Mouse (Mus musculus): ENCODE measurements around the gene Baiap2l2. TPM values are rescaled to one million over a fixed set of nuclear protein-coding genes. Genes with fewer than 3 reads are reported as not detected.

Baiap2l2 gene
- polyA plus RNA-seq, 1 experiment from 2014 or later, result 4.2 TPM

DNA sequence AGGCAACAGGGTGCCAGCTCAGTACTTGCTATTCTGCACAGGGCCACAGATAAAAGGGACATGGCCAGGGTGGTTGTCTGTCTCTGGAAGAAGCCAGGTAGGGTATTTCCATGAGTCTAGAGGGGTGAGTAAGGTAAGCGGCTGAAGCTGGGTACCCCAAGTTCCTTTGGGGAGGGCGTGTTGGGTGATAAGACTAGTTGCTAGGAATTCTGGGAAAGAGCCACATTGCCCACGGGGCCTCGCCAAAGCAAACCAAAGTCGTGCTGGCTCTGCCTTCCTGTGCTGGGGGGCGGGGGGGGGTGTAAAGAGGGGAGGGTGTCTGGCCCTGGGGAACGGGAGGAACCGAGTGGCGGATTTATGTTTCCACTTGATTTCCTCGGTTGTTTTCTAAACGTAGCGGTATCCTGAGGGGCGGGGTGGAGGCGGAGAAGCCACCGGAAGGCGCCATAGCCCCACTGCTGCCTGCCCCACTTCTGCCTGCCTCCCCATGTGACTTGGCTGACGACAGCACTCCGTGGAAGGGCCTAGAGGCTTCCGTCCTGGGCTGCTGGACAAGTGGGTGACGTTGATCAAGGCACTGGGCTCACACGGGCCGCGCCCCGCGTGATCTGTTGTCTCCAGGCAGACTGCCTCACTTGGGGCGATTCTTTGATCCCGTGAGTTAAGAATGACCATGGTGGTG, 76.4 kb downstream of the Baiap2l2 start:
- no peak overlapping the region for H3K4me3 ChIP-seq (ENCODE audit: low read depth, low read length)
- 79% methylated on average over 27 of the region's 27 CpGs for WGBS
- ATAC-seq (replicated peaks; ENCODE audit: low FRiP score), result no peak

DNA sequence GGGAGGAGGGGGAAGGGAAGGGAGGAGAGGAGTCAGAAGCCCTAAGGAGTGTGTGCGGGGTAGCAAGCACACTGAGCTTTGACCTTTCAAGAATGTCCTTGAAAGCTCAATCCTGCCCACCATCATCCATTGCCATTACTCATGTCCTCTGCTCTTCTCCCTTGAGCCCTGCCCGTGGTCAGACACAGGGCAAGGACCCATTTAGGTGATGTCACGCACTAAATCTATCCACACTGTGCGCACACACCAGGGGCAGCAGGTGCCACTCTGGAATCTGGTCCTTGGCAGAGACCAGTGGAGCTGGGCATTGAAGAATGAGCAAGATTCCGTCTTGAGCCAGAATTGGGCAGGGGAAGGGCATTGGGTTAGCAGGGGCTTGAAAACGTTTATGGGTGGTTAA, 77.1 kb downstream of the Baiap2l2 start:
- H3K9ac ChIP-seq (ENCODE audit: low read length), result no peak overlapping the region
- no peak for ATAC-seq (replicated peaks; ENCODE audit: low FRiP score)
- H3K4me3 ChIP-seq (ENCODE audit: low read depth, low read length), result no peak overlapping the region
- H3K36me3 ChIP-seq (ENCODE audit: control insufficient read depth, insufficient read depth, low read length), result no peaks in the 10 kb centered on the region
- DNase-seq (ENCODE audit: low spot score), result no peak
- H3K4me1 ChIP-seq (replicated peaks; ENCODE audit: control insufficient read depth, insufficient read depth, low read length), result no peaks in the 10 kb centered on the region
- no peak overlapping the region for H3K27ac ChIP-seq (ENCODE audit: low read depth, low read length)
- no peak overlapping the region for H3K4me2 ChIP-seq (ENCODE audit: low read depth, low read length, severe bottlenecking)
- WGBS, result 83% methylated on average over 6 of the region's 6 CpGs
- H3K27me3 ChIP-seq (ENCODE audit: control insufficient read depth, insufficient read depth, low read length), result no peaks in the 10 kb centered on the region
- H3K9me3 ChIP-seq (ENCODE audit: control insufficient read depth, low read length), result no peaks in the 10 kb centered on the region

More for the DNA sequence above, 76.4 kb downstream of the Baiap2l2 start:
- Histone ChIP-seq H3K9ac (ENCODE audit: low read length) (no peak overlapping the region), H3K27me3 (ENCODE audit: control insufficient read depth, insufficient read depth, low read length) (no peaks in the 10 kb centered on the region), H3K36me3 (ENCODE audit: control insufficient read depth, insufficient read depth, low read length) (no peaks in the 10 kb centered on the region), H3K9me3 (ENCODE audit: control insufficient read depth, low read length) (no peaks in the 10 kb centered on the region), H3K4me2 (ENCODE audit: low read depth, low read length, severe bottlenecking) (no peak overlapping the region), H3K27ac (ENCODE audit: low read depth, low read length) (no peak overlapping the region), H3K4me1 (replicated peaks; ENCODE audit: control insufficient read depth, insufficient read depth, low read length) (no peaks in the 10 kb centered on the region)
- DNase-seq (ENCODE audit: low spot score), result no peak

Other genes with a start within 250 kb of the Baiap2l2 start
- not detected in 2 replicates for gene Galr3, start 243.7 kb downstream of the Baiap2l2 start, polyA plus RNA-seq (2014; fragmentation: Nextera tagmentation; extraction: Ambion mirVana)
- 61.6 and 67.1 TPM in 2 replicates for gene Ankrd54, start 222.6 kb downstream of the Baiap2l2 start, polyA plus RNA-seq (2014; fragmentation: Nextera tagmentation; extraction: Ambion mirVana)
- 245 and 254 TPM in 2 replicates for gene Eif3l, start 210.4 kb downstream of the Baiap2l2 start, polyA plus RNA-seq (2014; fragmentation: Nextera tagmentation; extraction: Ambion mirVana)
- gene Micall1, start 176.6 kb downstream of the Baiap2l2 start, polyA plus RNA-seq (2014; fragmentation: Nextera tagmentation; extraction: Ambion mirVana), result 6.3 and 7.6 TPM in 2 replicates
- gene Polr2f, start 144.5 kb downstream of the Baiap2l2 start, polyA plus RNA-seq (2014; fragmentation: Nextera tagmentation; extraction: Ambion mirVana), result 378 and 386 TPM in 2 replicates
- 9.3 and 10.6 TPM in 2 replicates for gene 1700088E04Rik, start 144.3 kb downstream of the Baiap2l2 start, polyA plus RNA-seq (2014; fragmentation: Nextera tagmentation; extraction: Ambion mirVana)
- gene Sox10, start 120.3 kb downstream of the Baiap2l2 start, polyA plus RNA-seq (2014; fragmentation: Nextera tagmentation; extraction: Ambion mirVana), result 1.3 and 1.4 TPM in 2 replicates
- 29.0 and 32.4 TPM in 2 replicates for gene Pick1, start 56.4 kb downstream of the Baiap2l2 start, polyA plus RNA-seq (2014; fragmentation: Nextera tagmentation; extraction: Ambion mirVana)
- gene Gm49486, start 56.1 kb downstream of the Baiap2l2 start, polyA plus RNA-seq (2014; fragmentation: Nextera tagmentation; extraction: Ambion mirVana), result 0.31 and 0.41 TPM in 2 replicates
- gene Slc16a8, start 30.8 kb downstream of the Baiap2l2 start, polyA plus RNA-seq (2014; fragmentation: Nextera tagmentation; extraction: Ambion mirVana), result 0.16 TPM in 1 of 2 replicates, not detected in the other
- 20.8 and 22.3 TPM in 2 replicates for gene Pla2g6, start 42.9 kb upstream of the Baiap2l2 start, polyA plus RNA-seq (2014; fragmentation: Nextera tagmentation; extraction: Ambion mirVana)
- 1.5 TPM in 2 replicates for gene Maff, start 61.1 kb upstream of the Baiap2l2 start, polyA plus RNA-seq (2014; fragmentation: Nextera tagmentation; extraction: Ambion mirVana)
- 52.3 and 55.2 TPM in 2 replicates for gene Tmem184b, start 118.0 kb upstream of the Baiap2l2 start, polyA plus RNA-seq (2014; fragmentation: Nextera tagmentation; extraction: Ambion mirVana)
- 209 and 213 TPM in 2 replicates for gene Csnk1e, start 170.0 kb upstream of the Baiap2l2 start, polyA plus RNA-seq (2014; fragmentation: Nextera tagmentation; extraction: Ambion mirVana)
- gene Kcnj4, start 219.7 kb upstream of the Baiap2l2 start, polyA plus RNA-seq (2014; fragmentation: Nextera tagmentation; extraction: Ambion mirVana), result not detected in 2 replicates
- gene Kdelr3, start 230.9 kb upstream of the Baiap2l2 start, polyA plus RNA-seq (2014; fragmentation: Nextera tagmentation; extraction: Ambion mirVana), result 9.7 and 10.3 TPM in 2 replicates